Mouse (Mus musculus) inflammation-experienced regulatory T-cells (primary cell): ENCODE results near the gene 4930505A04Rik. TPM values are rescaled to one million over a fixed set of nuclear protein-coding genes. Genes with fewer than 3 reads are reported as not detected.

Source experiments
- polyA plus RNA-seq, 2 experiments: library from polyadenylated mRNA; unstranded; fragments of 100-300 nt; shearing (Covaris generic); gene quantifications; one replicate each; pipeline ENCODE4 v1.2.1; 2017

4930505A04Rik gene
- polyA plus RNA-seq, result not detected

GRCm38 (mm10) chr11:30471751-30472593, at the start of gene 4930505A04Rik:
Gene 4930505A04Rik, minus strand, starts transcription at chr11:30471827.

Other genes starting within 250 kb of the 4930505A04Rik start
- gene Sptbn1, start 203.7 kb downstream of the 4930505A04Rik start, polyA plus RNA-seq, result 100 to 1,000 TPM in 1 of 2 experiments, 10 to 100 TPM in 1; 75.3 to 114 TPM
- under 1 TPM; 0.37 to 0.44 TPM for gene Acyp2, start 177.8 kb upstream of the 4930505A04Rik start, polyA plus RNA-seq